Mouse (Mus musculus) heart, adult 8-10 months (tissue): Measurements from ENCODE around the gene Angptl4. TPM values are rescaled to one million over a fixed set of nuclear protein-coding genes. Genes with fewer than 3 reads are reported as not detected.
A peak's percentile ranks its signal among the peaks of the same experiment; 100 is the strongest.
"Not testable (repeated sequence)": the region's sequence is repeated elsewhere in the genome, so short reads cannot be mapped to it uniquely, and the experiment has no call there.

Experiments
- DNase-seq: peaks from one replicate; pipeline ENCODE4 v3.0.0; 2022; ENCODE audit warnings: low spot score
- total RNA-seq, 4 experiments: library from RNA; stranded (reverse); gene quantifications; 2 replicates each; pipeline ENCODE4 v1.2.4; 2022

Angptl4 gene
- total RNA-seq, 4 experiments from 2014 or later: 2.9 to 9.8 (median 8.3) TPM

GRCm38 (mm10) chr17:33756108-33756790 is 25.4 kb downstream of the Angptl4 start:
- peak; percentile 53 for DNase-seq

DNA sequence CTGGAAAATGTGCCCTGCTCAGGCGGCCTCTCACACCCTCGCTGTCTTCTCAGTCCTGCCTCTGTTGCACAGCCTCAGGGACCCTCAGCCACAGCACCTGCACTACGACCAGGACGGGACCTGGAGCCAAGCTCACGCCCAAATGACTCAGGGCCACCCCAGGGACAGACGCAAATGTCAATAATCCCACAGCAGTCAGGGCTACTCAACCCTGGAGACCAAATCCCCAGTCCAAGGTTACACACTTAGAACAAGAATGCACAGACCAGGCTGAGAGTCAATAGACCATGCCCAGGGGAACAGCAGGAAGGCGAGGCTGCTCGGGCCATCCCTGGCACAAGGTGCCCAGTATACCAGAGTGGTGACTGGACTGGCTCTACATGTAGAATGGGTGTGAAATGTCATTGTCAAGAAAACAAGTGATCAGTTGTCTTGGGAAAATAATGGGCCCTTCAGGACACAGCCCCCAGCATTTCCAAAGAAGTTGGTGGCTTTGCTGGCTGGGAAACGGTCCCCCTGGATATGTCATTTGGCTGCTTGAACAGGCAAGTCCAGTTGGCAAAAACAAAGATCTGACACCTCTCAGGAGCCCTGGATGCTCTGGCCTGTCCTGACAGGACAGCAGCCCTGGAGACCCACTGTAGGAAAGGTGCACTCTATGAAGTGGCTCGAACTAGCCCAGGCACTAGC is 26.1 kb downstream of the Angptl4 start:
- DNase-seq: no peak

DNA sequence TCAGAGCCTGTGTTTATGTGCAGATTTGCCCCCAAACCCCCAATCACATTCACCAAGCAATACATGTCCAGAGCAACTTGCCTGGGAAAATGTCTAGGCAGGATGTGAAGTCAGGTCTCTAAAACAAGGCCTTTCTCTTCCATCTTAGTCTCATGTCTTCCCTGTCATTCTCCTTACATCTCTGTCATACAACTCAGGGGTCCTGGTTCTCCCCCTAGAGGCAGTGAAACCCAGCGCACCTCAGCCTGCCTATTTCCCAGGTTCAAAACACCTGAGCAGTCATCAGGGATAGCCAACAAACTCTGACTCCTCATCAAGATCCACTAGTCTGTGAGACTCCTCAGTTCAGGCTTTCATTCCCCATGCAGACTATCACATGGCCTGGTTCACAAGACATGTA is 27.0 kb downstream of the Angptl4 start:
- DNase-seq: no peak

GRCm38 (mm10) chr17:33752297-33752696 is 29.3 kb downstream of the Angptl4 start:
- DNase-seq: no peak

DNA sequence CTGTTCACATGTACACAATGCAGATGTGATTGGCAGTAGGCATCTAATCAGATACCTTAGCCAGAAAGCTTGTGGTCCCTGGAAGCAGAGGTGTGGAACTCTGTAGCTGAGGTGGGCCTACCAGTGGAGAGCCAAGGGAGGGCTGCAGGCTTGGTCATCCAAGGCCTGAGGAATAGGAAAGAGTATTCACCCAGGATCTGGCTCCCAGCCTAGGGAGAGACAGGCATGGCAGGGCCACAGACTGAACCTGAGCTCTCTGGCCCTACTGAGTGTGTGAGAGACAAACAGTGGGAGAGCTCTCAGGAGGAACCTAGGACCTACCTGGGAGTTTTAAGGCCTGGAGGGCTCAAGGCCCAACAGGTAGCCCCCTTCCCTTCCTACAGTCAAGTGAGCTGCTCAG is 30.4 kb downstream of the Angptl4 start:
- DNase-seq: no peak

- no peak for DNase-seq
Measured at GRCm38 (mm10) chr17:33749451-33749850, 32.2 kb downstream of the Angptl4 start.

DNA sequence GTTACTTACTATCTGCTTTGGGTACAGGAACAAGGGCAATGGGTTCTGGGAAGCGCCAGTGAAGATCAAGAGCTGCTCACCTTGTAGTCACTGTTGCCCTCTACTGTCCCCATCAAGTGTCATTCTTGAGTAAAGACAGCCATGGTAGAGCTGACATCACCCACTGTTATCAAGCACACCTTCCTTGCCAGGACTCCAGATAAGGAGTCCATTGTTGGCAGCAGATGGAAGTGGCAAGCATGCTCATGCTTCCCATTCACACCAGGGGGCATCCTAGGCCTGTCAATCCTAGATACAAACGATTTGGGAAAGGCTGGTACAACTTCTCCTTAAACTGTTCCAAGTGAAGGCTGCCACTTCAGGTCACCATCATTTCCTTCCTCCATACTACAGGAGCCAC is 35.6 kb downstream of the Angptl4 start:
- DNase-seq: peak; percentile 56

DNA sequence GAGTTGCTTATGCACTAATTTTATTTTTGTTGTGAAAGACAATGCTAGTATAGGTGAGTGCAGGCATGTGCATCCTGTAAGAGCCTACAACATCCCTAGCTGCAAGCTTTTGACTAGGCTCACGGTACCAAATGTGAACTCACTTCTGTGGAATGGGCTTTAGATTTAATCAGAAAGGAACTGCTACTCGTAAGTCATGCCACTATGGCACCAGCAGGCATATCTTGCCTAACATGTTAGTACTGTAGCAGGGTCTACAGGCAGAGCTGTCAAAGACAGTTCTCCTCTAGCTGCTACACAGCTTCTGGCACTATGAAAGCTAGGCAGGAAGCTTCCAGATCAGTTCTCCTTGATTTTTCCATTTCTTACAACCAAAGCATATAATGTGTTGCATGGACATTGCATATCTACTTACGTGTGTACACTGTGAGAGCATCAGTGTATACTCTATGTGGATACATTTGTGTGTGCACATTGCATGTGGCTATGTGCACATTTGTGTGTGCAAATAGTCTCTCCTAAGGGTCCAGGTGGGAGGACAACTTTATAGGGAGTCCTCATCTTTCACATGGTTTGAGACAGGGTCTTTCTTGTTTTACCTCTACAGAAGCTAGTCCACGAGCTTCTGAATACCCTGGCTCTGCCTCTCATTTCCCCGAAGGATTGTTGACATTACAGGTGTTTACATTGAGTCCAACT is 36.8 kb downstream of the Angptl4 start:
- DNase-seq: no peak

- no peak for DNase-seq
Measured at GRCm38 (mm10) chr17:33742420-33742819, 39.2 kb downstream of the Angptl4 start.

DNA sequence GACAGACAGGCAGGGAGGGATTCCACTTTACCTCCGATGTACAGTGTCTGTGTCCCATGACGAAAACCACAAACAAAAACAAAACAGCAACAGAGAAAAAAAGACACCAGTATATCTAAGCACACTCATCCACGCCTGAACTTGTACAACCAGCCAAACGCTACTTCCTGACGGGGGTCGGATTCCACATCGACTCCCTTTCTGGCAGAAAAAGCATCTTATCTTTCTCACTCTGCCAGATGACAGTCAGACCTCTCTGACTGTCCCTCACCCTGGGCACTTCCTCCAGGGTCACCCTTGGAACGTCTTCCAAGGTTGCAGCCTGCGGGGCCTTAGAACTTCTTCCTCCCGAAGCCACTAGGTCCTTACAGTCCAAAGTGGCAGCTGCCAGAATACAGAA is 48.1 kb downstream of the Angptl4 start:
- not testable (repeated sequence) for DNase-seq

- DNase-seq: not testable (repeated sequence)
Measured at GRCm38 (mm10) chr17:33732556-33733083, 49.0 kb downstream of the Angptl4 start.

- no peak for DNase-seq
Measured at GRCm38 (mm10) chr17:33729215-33729614, 52.4 kb downstream of the Angptl4 start.

DNA sequence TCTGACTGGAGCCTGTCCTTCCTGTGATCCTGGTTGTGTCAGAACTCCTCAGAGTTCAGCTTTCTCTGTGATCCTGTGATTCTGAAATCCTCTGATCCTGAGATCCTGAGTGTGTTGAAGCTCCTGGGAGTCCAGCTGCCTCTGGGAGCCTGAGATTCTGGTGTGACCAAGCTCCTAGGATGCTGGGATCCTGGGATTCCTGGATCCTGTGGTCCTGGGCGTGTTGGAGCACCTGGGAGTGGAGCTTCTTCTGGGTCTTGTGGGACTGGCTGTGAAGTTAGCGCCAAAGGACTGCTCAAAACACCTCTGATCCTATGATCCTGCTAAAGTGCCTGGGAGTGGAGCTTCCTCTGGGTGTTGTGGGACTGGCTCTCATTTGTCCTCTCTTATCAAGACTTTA is 53.2 kb downstream of the Angptl4 start:
- no peak for DNase-seq

Other genes starting within 250 kb of the Angptl4 start
- gene Myo1f, start 226.1 kb downstream of the Angptl4 start, total RNA-seq: 1 to 10 TPM; 1.2 to 2.7 (median 1.4) TPM
- gene Zfp414, start 152.7 kb downstream of the Angptl4 start, total RNA-seq: 10 to 100 TPM in 1 of 4 experiments, 1 to 10 TPM in 3; 7.0 to 11.4 (median 8.8) TPM
- gene Pram1, start 143.8 kb downstream of the Angptl4 start, total RNA-seq: under 1 TPM in 2 of 4 experiments, not detected in 2; 0.27 to 0.31 TPM
- 10 to 100 TPM; 76.0 to 96.9 (median 84.0) TPM for gene Hnrnpm, start 95.0 kb downstream of the Angptl4 start, total RNA-seq
- gene March2, start 63.2 kb downstream of the Angptl4 start, total RNA-seq: 100 to 1,000 TPM; 126 to 160 (median 136) TPM
- gene Rab11b, start 21.3 kb downstream of the Angptl4 start, total RNA-seq: 100 to 1,000 TPM; 248 to 275 (median 267) TPM
- 10 to 100 TPM; 44.4 to 64.9 (median 51.3) TPM for gene Kank3, start 28.7 kb upstream of the Angptl4 start, total RNA-seq
- 100 to 1,000 TPM; 691 to 822 (median 750) TPM for gene Rps28, start 42.7 kb upstream of the Angptl4 start, total RNA-seq
- 100 to 1,000 TPM; 676 to 749 (median 700) TPM for gene Ndufa7, start 42.7 kb upstream of the Angptl4 start, total RNA-seq
- 10 to 100 TPM; 28.9 to 33.6 (median 33.2) TPM for gene Cd320, start 61.3 kb upstream of the Angptl4 start, total RNA-seq
- not detected for gene Gm7029, start 92.0 kb upstream of the Angptl4 start, total RNA-seq
- gene Kifc1, start 108.8 kb upstream of the Angptl4 start, total RNA-seq: 1 to 10 TPM in 1 of 4 experiments, under 1 TPM in 3; 0.31 to 1.9 (median 0.51) TPM
- gene Platr17, start 123.3 kb upstream of the Angptl4 start, total RNA-seq: not detected
- 10 to 100 TPM; 11.5 to 16.2 (median 13.7) TPM for gene Daxx, start 127.6 kb upstream of the Angptl4 start, total RNA-seq
- 100 to 1,000 TPM in 2 of 4 experiments, 10 to 100 TPM in 2; 96.8 to 113 (median 105) TPM for gene Tapbp, start 134.1 kb upstream of the Angptl4 start, total RNA-seq
- 10 to 100 TPM; 18.1 to 21.0 (median 19.3) TPM for gene Zbtb22, start 134.1 kb upstream of the Angptl4 start, total RNA-seq
- 10 to 100 TPM; 29.8 to 35.1 (median 34.1) TPM for gene Rgl2, start 147.7 kb upstream of the Angptl4 start, total RNA-seq
- gene Pfdn6, start 158.5 kb upstream of the Angptl4 start, total RNA-seq: 10 to 100 TPM; 62.7 to 82.9 (median 71.1) TPM
- gene Wdr46, start 158.8 kb upstream of the Angptl4 start, total RNA-seq: 10 to 100 TPM; 10.1 to 12.8 (median 11.6) TPM
- 1 to 10 TPM in 3 of 4 experiments, under 1 TPM in 1; 0.89 to 2.6 (median 1.6) TPM for gene B3galt4, start 169.7 kb upstream of the Angptl4 start, total RNA-seq
- 10 to 100 TPM; 35.6 to 45.0 (median 41.6) TPM for gene Vps52, start 174.0 kb upstream of the Angptl4 start, total RNA-seq
- 100 to 1,000 TPM; 373 to 430 (median 408) TPM for gene Rps18, start 174.2 kb upstream of the Angptl4 start, total RNA-seq
- 100 to 1,000 TPM; 111 to 163 (median 123) TPM for gene H2-K1, start 218.5 kb upstream of the Angptl4 start, total RNA-seq
- gene Ring1, start 242.8 kb upstream of the Angptl4 start, total RNA-seq: 10 to 100 TPM; 11.9 to 18.1 (median 14.1) TPM
- 100 to 1,000 TPM; 134 to 149 (median 137) TPM for gene H2-Ke6, start 246.2 kb upstream of the Angptl4 start, total RNA-seq
- 10 to 100 TPM; 64.1 to 79.1 (median 73.2) TPM for gene Slc39a7, start 249.9 kb upstream of the Angptl4 start, total RNA-seq
- 10 to 100 TPM; 33.4 to 46.3 (median 42.3) TPM for gene Rxrb, start 250.0 kb upstream of the Angptl4 start, total RNA-seq